Mouse (Mus musculus) hindbrain, embryonic 11.5 days (tissue): Measurements from ENCODE around the gene Il34. TPM values are rescaled to one million over a fixed set of nuclear protein-coding genes. Genes with fewer than 3 reads are reported as not detected.

Source experiments
- ATAC-seq: fragments of 200-750 bp; cut with Nextera tagmentation; 2 replicates; pipeline ENCODE4 v1.8.0; 2017; ENCODE audit warnings: mild to moderate bottlenecking, moderate TSS enrichment, moderate library complexity; ENCODE audit not compliant: low FRiP score
- DNase-seq: peaks from one replicate; pipeline ENCODE4 v3.0.0-alpha.2; 2015; ENCODE audit warnings: low spot score
- H3K27ac ChIP-seq: fragments of 300-500 bp; sonication (generic); 2 replicates; pipeline ENCODE4 v1.5.1; 2014; ENCODE audit warnings: mild to moderate bottlenecking, low read depth, low read length
- H3K27me3 ChIP-seq: fragments of 300-500 bp; sonication (generic); 2 replicates; pipeline ENCODE4 v1.6.1; 2014; ENCODE audit warnings: mild to moderate bottlenecking, low read length, moderate library complexity, mixed read lengths; ENCODE audit not compliant: control insufficient read depth, insufficient read depth
- H3K36me3 ChIP-seq: fragments of 300-500 bp; sonication (generic); 2 replicates; pipeline ENCODE4 v1.6.1; 2014; ENCODE audit warnings: mild to moderate bottlenecking, low read length, moderate library complexity, mixed read lengths; ENCODE audit not compliant: control insufficient read depth, insufficient read depth
- H3K4me1 ChIP-seq: fragments of 300-500 bp; sonication (generic); replicated peaks from 2 replicates; pipeline ENCODE4 v1.6.1; 2014; ENCODE audit warnings: low read length, mixed read lengths; ENCODE audit not compliant: control insufficient read depth, insufficient read depth
- H3K4me2 ChIP-seq: fragments of 300-500 bp; sonication (generic); replicated peaks from 2 replicates; pipeline ENCODE4 v1.6.1; 2014; ENCODE audit warnings: mild to moderate bottlenecking, low read depth, low read length
- H3K4me3 ChIP-seq: fragments of 300-500 bp; sonication (generic); 2 replicates; pipeline ENCODE4 v1.5.1; 2014; ENCODE audit warnings: low read depth, low read length
- H3K9ac ChIP-seq: fragments of 300-500 bp; sonication (generic); 2 replicates; pipeline ENCODE4 v1.6.1; 2014; ENCODE audit warnings: low read depth, low read length
- H3K9me3 ChIP-seq: fragments of 300-500 bp; sonication (generic); 2 replicates; pipeline ENCODE4 v1.6.1; 2016; ENCODE audit warnings: low read length; ENCODE audit not compliant: control insufficient read depth
- WGBS: fragments of 180-500 bp; shearing (Covaris S2); extraction: QIAGEN DNeasy Blood & Tissue Kit; methylation state at CpG from one replicate; pipeline ENCODE4 v1.1.7; 2014; 5-methylcytosine and 5-hydroxymethylcytosine counted together
- polyA plus RNA-seq: library from polyadenylated mRNA; unstranded; fragments of >200 nt; fragmentation: Nextera tagmentation; extraction: Ambion mirVana; gene quantifications from 2 replicates; pipeline ENCODE4 v1.2.1, GENCODE M21; 2014

Il34 gene
- 0.19 and 1.4 TPM in 2 replicates for polyA plus RNA-seq

DNA sequence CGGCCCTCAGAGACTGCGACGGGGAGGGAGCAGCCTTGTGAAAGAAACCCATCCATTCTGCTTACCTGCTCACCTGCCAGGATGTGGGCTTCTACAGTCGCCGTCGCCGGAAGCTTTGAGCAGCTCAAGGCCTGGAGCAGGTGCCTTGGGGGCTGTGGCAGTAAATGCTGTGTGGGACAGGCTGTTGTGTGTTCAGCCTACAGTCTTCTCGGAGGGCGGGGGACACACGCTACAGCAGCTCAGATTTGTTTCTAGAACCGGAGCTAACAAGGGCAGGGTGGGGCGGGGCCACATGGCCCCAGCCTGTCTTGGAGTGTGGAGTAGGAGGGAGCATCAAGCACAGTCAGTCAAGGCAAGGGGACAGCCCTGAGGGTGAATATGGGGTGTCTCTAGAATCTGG lies at the start of gene Il34:
Gene Il34 (minus strand): TSS at position 256 of the 400 bp plus-strand sequence.
- DNase-seq, result no peak
- Histone ChIP-seq H3K27me3 (no peaks in the 10 kb centered on the region), H3K36me3 (0 out of 2 replicates have a peak, but pooled peaks cover 5% of the 10 kb centered on the region), H3K9me3 (no peaks in the 10 kb centered on the region), H3K9ac (no peak within 1 kb of the TSS), H3K4me2 (no peak within 1 kb of the TSS), H3K4me1 (no peaks in the 10 kb centered on the region), H3K4me3 (no peak within 1 kb of the TSS), H3K27ac (no peak within 1 kb of the TSS)
- no peak for ATAC-seq
- WGBS, result 48% methylated on average over 12 of the region's 12 CpGs

- Histone ChIP-seq H3K4me2 (no peak overlapping the region), H3K9me3 (no peaks in the 10 kb centered on the region), H3K27me3 (no peaks in the 10 kb centered on the region), H3K36me3 (peaks cover 10% of the 10 kb centered on the region; the same call in 1 of the 2 replicates), H3K27ac (no peak overlapping the region), H3K4me1 (no peaks in the 10 kb centered on the region), H3K9ac (no peak overlapping the region), H3K4me3 (no peak overlapping the region)
- no peak for DNase-seq
- 96% methylated on average over 10 of the region's 10 CpGs for WGBS
- no peak for ATAC-seq
Observed at GRCm38 (mm10) chr8:110851186-110851585, 45.5 kb upstream of the Il34 start.

GRCm38 (mm10) chr8:110847645-110848495 lies 42.1 kb upstream of the Il34 start:
- peaks cover 10% of the 10 kb centered on the region for H3K36me3 ChIP-seq

GRCm38 (mm10) chr8:110847171-110847549 lies 41.4 kb upstream of the Il34 start:
- Histone ChIP-seq H3K27me3 (no peaks in the 10 kb centered on the region), H3K4me2 (peak overlapping the region; percentile 61), H3K9ac (peak overlapping the region; percentile 75), H3K4me1 (no peaks in the 10 kb centered on the region; the same call in 1 of the 2 replicates), H3K36me3 (peaks cover 9% of the 10 kb centered on the region), H3K9me3 (no peaks in the 10 kb centered on the region), H3K27ac (no peak overlapping the region), H3K4me3 (peak overlapping the region; percentile 88)
- ATAC-seq (peak; percentile 17; the same call in 1 of the 2 replicates), DNase-seq (no peak)
- WGBS, result under 1% methylated on average over 13 of the region's 13 CpGs

More at GRCm38 (mm10) chr8:110847645-110848495, 42.1 kb upstream of the Il34 start:
- H3K27ac ChIP-seq, result no peak overlapping the region
- H3K9ac ChIP-seq, result peak overlapping the region; percentile 75; the same call in 1 of the 2 replicates
- H3K4me1 ChIP-seq, result no peaks in the 10 kb centered on the region; the same call in 1 of the 2 replicates
- 66% methylated on average over 14 of the region's 14 CpGs for WGBS
- ATAC-seq (no peak), DNase-seq (no peak)
- H3K9me3 ChIP-seq, result no peaks in the 10 kb centered on the region
- H3K4me2 ChIP-seq, result peak overlapping the region; percentile 61
- peak overlapping the region; percentile 88 for H3K4me3 ChIP-seq
- H3K27me3 ChIP-seq, result no peaks in the 10 kb centered on the region

DNA sequence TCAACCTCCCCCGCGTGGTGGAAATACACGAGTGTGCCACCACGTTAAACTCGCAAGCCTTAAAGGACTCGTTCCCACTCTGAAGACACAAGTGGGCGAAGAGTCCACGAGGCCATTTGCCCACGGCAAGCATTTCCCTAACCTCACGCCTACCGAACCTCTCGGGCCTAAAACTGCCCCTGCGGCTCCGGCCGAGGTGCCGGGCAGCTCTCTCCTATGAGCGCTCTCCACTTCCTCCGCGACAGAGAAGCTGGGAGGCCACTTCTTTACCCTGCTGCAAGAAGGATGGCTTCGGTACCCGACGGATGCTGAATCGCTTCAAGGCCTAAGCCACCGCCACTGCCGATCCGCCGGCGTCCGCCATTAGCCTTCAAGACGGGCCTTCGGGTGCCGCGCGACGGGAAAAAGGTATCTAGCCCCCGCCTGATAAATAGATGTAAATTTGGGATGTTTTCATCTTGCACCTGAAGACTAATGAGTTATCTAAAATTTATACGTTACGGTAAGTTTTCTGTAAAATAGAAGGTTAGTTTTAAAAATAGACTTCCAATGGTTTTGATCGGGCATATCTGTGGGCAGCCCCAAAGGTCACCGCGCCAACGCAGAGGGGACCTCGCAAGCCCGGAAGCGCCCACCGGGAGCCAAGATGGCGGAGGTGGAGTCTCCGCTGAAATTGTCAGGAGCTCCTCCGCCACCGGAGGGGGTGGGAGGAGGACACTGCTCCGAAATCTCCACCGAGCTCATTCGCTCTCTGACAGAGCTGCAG lies 40.9 kb upstream of the Il34 start, which contains the start of the genes Cog4 and Sf3b3:
Gene Cog4 (plus strand): TSS at position 196 of the 766 bp plus-strand sequence.
Gene Sf3b3 (minus strand): TSS at position 383 of the 766 bp plus-strand sequence.
- Histone ChIP-seq H3K36me3 (peaks cover 9% of the 10 kb centered on the region), H3K4me1 (no peaks in the 10 kb centered on the region; the same call in 1 of the 2 replicates), H3K4me2 (peak within 1 kb of the TSS; percentile 61), H3K27me3 (no peaks in the 10 kb centered on the region), H3K9me3 (no peaks in the 10 kb centered on the region), H3K4me3 (peak within 1 kb of the TSS; percentile 88), H3K9ac (peak within 1 kb of the TSS; percentile 90), H3K27ac (peak within 1 kb of the TSS; percentile 83)
- ATAC-seq (peak; percentile 90), DNase-seq (peak; percentile 89)
- WGBS, result under 1% methylated on average over 53 of the region's 53 CpGs

- Histone ChIP-seq H3K9ac (peak overlapping the region; percentile 90), H3K4me1 (no peaks in the 10 kb centered on the region; the same call in 1 of the 2 replicates), H3K36me3 (peaks cover 12% of the 10 kb centered on the region), H3K4me2 (peak overlapping the region; percentile 61), H3K9me3 (no peaks in the 10 kb centered on the region), H3K27me3 (no peaks in the 10 kb centered on the region), H3K4me3 (peak overlapping the region; percentile 88), H3K27ac (peak overlapping the region; percentile 83)
- 13% methylated on average over 17 of the region's 17 CpGs for WGBS
- DNase-seq (peak; percentile 34), ATAC-seq (no peak)
Observed at GRCm38 (mm10) chr8:110845821-110846404, 40.2 kb upstream of the Il34 start.

GRCm38 (mm10) chr8:110844941-110845340 lies 39.2 kb upstream of the Il34 start:
- peaks cover 17% of the 10 kb centered on the region for H3K36me3 ChIP-seq
- no peaks in the 10 kb centered on the region; the same call in 1 of the 2 replicates for H3K4me1 ChIP-seq
- no peak overlapping the region for H3K27ac ChIP-seq
- H3K9me3 ChIP-seq, result no peaks in the 10 kb centered on the region
- H3K9ac ChIP-seq, result no peak overlapping the region
- no peaks in the 10 kb centered on the region for H3K27me3 ChIP-seq
- H3K4me3 ChIP-seq, result no peak overlapping the region; the same call in 1 of the 2 replicates
- DNase-seq, result no peak
- 0 out of 2 replicates have a peak overlapping the region, but pooled peaks have one; percentile 61 for H3K4me2 ChIP-seq
- ATAC-seq, result no peak
- 87% methylated on average over 3 of the region's 3 CpGs for WGBS

- H3K36me3 ChIP-seq, result peaks cover 20% of the 10 kb centered on the region
- no peaks in the 10 kb centered on the region for H3K27me3 ChIP-seq
- WGBS, result 84% methylated on average over 5 of the region's 5 CpGs
- ATAC-seq (no peak), DNase-seq (no peak)
- no peak overlapping the region for H3K4me3 ChIP-seq
- no peak overlapping the region for H3K27ac ChIP-seq
- H3K9ac ChIP-seq, result no peak overlapping the region
- no peaks in the 10 kb centered on the region; the same call in 1 of the 2 replicates for H3K4me1 ChIP-seq
- H3K4me2 ChIP-seq, result no peak overlapping the region
- H3K9me3 ChIP-seq, result no peaks in the 10 kb centered on the region
Observed at GRCm38 (mm10) chr8:110843207-110843606, 37.5 kb upstream of the Il34 start.
